Mouse (Mus musculus): ENCODE data around the gene Zfp619. TPM values are rescaled to one million over a fixed set of nuclear protein-coding genes. Genes with fewer than 3 reads are reported as not detected.

Gene Zfp619
- 6.0 TPM for total RNA-seq (2023)

GRCm38 (mm10) chr7:39517616-39518177 lies at the start of gene Zfp619:
Gene Zfp619 (plus strand): TSS chr7:39517766.

Other genes starting within 250 kb of the Zfp619 start
- gene Gm5114, start 104.6 kb upstream of the Zfp619 start, total RNA-seq (2023): not detected

Measured in CD4-positive naive resting alpha-beta T cell, adult 76 days (primary cell).